Mouse (Mus musculus): ENCODE measurements at regions not wholly inside any gene's neighbourhood (a gene's known extent, or its start where the extent isn't known, plus 50 kb on each side); places are given as distances from the start of the nearest gene placed in this dataset.

DNA sequence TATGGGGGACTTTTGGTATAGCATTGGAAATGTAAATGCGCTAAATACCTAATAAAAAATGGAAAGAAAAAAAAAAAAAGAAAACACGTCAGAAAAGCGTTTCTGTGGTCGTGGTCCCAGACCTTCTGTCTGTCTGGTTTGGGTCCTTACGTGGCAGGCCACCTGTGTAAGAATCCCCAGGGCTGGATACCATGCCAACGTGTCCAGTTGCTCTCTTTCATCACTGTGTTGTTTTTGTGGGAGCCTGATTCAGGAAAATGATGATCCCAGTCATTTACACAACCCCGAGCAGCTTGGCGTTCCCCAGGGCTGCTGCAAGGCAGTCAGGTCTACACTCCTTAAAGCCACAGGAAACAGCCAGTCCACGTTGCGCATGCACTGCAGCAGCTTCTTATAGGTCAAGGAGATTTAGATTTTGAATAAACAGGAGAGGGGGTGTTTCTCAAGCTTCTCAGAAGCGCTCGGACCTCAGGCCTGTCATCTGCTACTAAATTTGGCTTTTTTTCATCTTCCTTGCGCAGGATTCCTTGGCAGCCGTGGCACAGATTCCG is 102.3 kb upstream of the Serp2 start:
- Histone ChIP-seq H3K27ac (ENCODE audit: low read depth, low read length) (no peak overlapping the region), H3K36me3 (ENCODE audit: control insufficient read depth, insufficient read depth) (no peaks in the 10 kb centered on the region), H3K4me2 (replicated peaks; ENCODE audit: low read depth) (no peak overlapping the region), H3K9ac (ENCODE audit: low read depth, low read length) (no peak overlapping the region), H3K4me1 (replicated peaks; ENCODE audit: control insufficient read depth, insufficient read depth, low read length) (no peaks in the 10 kb centered on the region), H3K27me3 (replicated peaks; ENCODE audit: control insufficient read depth, insufficient read depth, low read length) (no peaks in the 10 kb centered on the region), H3K9me3 (ENCODE audit: control insufficient read depth) (no peaks in the 10 kb centered on the region), H3K4me3 (ENCODE audit: low read depth, low read length) (no peak overlapping the region)
- no peak for TF ChIP-seq CTCF (IDR thresholded peaks at IDR 0.05; ENCODE audit: low read depth)
- 59% methylated on average over 15 of the region's 15 CpGs for WGBS
- ATAC-seq: no peak

DNA sequence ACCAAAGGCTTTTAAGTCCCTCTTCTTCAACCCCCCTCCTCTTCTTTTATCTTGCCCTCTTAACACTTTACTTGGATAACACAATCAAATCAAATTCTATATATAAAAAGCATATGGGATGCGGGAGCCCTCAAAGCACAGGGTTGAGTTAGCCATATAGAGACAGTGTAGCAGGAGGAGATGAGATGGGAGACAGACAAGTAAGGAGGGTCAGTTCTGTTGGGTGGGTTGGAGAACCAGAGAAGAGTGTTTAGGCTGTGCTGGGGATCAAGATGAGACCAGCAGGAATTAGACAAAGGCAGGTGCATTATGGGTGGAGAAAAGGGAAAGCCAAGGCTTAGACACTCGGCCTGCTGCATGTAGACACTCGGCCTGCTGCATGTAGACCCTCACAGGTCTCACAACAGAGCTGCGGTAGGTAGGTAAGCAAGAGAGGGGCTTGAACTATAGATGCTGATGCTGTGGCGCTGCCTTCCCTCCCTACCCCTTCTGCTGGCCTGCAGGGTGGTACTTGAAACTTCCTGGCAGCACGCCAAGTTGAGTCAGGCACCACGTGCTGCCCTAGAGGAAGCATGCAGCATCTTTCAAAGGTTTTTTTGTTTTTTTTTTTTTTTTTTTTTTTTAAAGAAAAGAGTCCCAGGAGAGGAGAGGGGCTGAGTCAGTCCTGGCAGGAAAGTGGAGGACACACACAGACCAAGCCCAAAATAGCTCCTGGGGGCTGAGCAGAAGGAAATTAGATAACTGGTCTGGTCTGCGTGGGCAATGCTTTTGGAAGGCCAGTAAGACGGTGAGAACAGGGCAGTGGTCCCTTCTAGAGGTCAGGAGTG is 101.3 kb upstream of the Serp2 start:
- no peak overlapping the region for H3K9ac ChIP-seq (ENCODE audit: low read depth, low read length)
- no peaks in the 10 kb centered on the region for H3K4me1 ChIP-seq (replicated peaks; ENCODE audit: control insufficient read depth, insufficient read depth, low read length)
- H3K4me2 ChIP-seq (replicated peaks; ENCODE audit: low read depth): no peak overlapping the region
- no peak for ATAC-seq
- no peaks in the 10 kb centered on the region for H3K27me3 ChIP-seq (replicated peaks; ENCODE audit: control insufficient read depth, insufficient read depth, low read length)
- H3K27ac ChIP-seq (ENCODE audit: low read depth, low read length): no peak overlapping the region
- TF ChIP-seq CTCF (IDR thresholded peaks at IDR 0.05; ENCODE audit: low read depth): peak; percentile 20; the same call in 1 of the 2 replicates
- 51% methylated on average over 9 of the region's 9 CpGs for WGBS
- H3K9me3 ChIP-seq (ENCODE audit: control insufficient read depth): no peaks in the 10 kb centered on the region
- no peak overlapping the region for H3K4me3 ChIP-seq (ENCODE audit: low read depth, low read length)
- no peaks in the 10 kb centered on the region for H3K36me3 ChIP-seq (ENCODE audit: control insufficient read depth, insufficient read depth)

DNA sequence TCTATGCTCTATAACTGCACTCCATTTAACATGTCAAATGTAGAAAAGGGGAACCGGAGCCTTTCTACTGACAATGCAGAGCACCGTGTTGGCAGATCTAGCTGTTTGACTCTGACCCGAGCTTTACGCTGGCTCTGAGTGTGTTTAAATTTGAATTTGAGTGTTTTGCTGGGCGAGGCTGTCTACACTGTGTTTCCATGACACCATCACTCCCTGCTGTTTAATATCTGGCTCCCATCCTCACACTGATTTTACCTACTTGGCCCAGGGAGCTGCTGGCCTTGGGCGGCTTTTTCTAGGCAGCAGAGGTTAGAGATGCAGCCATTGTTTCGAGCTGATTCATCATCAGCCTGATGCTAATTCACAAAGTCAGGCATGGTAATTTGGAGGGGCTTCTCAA is 100.7 kb upstream of the Serp2 start:
- no peak overlapping the region for H3K4me2 ChIP-seq (replicated peaks; ENCODE audit: low read depth)
- 0 out of 2 replicates have a peak, but pooled peaks cover under 1% of the 10 kb centered on the region for H3K4me1 ChIP-seq (replicated peaks; ENCODE audit: control insufficient read depth, insufficient read depth, low read length)
- H3K4me3 ChIP-seq (ENCODE audit: low read depth, low read length): no peak overlapping the region
- WGBS: 60% methylated on average over 7 of the region's 7 CpGs
- H3K27ac ChIP-seq (ENCODE audit: low read depth, low read length): no peak overlapping the region
- no peaks in the 10 kb centered on the region for H3K36me3 ChIP-seq (ENCODE audit: control insufficient read depth, insufficient read depth)
- ATAC-seq: no peak
- H3K27me3 ChIP-seq (replicated peaks; ENCODE audit: control insufficient read depth, insufficient read depth, low read length): no peaks in the 10 kb centered on the region
- no peaks in the 10 kb centered on the region for H3K9me3 ChIP-seq (ENCODE audit: control insufficient read depth)
- no peak overlapping the region for H3K9ac ChIP-seq (ENCODE audit: low read depth, low read length)
- TF ChIP-seq CTCF (IDR thresholded peaks at IDR 0.05; ENCODE audit: low read depth): no peak

DNA sequence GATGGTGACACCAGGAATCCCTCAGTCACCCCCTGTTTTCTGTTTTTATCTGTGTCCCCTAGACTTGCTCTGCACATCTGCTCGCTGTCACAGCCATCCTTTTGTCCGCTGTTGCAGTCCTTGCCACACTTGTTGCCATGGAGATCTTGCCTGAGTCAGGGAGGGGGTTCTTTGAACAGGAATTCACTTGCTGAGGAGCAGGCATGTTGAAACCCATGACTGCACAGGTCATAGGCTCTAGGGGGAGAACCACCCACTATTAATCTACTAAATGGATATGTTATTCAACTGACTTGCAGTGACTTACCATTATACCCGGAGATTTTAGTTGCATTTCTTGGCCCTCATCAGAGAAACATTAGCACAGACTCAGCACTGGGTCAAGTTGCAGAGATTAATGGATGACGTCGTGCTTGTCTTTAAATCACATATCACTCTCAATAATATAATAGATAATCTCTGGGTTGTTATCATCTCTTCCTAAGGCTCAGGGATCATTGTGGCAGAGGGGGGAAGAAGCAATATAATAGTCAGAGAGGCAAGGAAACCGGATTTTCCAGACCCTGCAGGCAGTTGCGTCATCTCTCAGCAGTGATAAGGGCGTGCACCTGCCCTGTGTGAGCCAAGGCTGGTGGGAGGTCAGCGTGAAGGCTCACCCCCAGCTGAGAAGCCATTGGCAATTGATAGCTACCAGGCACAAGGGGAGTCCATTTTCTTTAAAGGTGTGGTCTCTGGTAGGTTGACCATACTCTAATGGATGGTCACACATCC is 95.9 kb upstream of the Serp2 start:
- WGBS: 34% methylated on average over 9 of the region's 9 CpGs
- Histone ChIP-seq H3K27ac (ENCODE audit: low read depth, low read length) (no peak overlapping the region), H3K4me2 (replicated peaks; ENCODE audit: low read depth) (no peak overlapping the region), H3K36me3 (ENCODE audit: control insufficient read depth, insufficient read depth) (no peaks in the 10 kb centered on the region), H3K9me3 (ENCODE audit: control insufficient read depth) (no peaks in the 10 kb centered on the region), H3K4me1 (replicated peaks; ENCODE audit: control insufficient read depth, insufficient read depth, low read length) (peaks cover 5% of the 10 kb centered on the region; the same call in 1 of the 2 replicates), H3K27me3 (replicated peaks; ENCODE audit: control insufficient read depth, insufficient read depth, low read length) (no peaks in the 10 kb centered on the region), H3K4me3 (ENCODE audit: low read depth, low read length) (no peak overlapping the region), H3K9ac (ENCODE audit: low read depth, low read length) (no peak overlapping the region)
- ATAC-seq: peak; percentile 83
- no peak for TF ChIP-seq CTCF (IDR thresholded peaks at IDR 0.05; ENCODE audit: low read depth)

DNA sequence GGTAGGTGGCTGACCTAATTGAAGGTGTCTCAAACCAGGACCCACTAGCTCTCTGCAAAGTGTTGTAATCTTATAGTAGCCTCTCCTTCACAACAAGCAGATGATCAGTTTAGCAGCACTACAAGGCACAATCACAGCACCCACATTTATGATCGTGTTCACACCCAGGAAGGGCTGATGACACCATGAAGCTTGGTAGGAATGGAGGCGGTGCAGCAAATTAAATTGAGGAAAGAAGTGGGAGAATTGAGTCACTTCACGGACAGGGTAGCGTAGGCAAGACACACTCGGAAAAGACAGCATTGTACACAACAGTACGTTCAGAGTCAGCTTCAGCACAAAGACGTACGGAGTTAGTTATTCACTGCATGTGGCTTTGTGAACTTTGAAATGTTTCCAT is 94.4 kb upstream of the Serp2 start:
- Histone ChIP-seq H3K4me2 (replicated peaks; ENCODE audit: low read depth) (no peak overlapping the region), H3K36me3 (ENCODE audit: control insufficient read depth, insufficient read depth) (no peaks in the 10 kb centered on the region), H3K27me3 (replicated peaks; ENCODE audit: control insufficient read depth, insufficient read depth, low read length) (no peaks in the 10 kb centered on the region), H3K9me3 (ENCODE audit: control insufficient read depth) (no peaks in the 10 kb centered on the region), H3K4me1 (replicated peaks; ENCODE audit: control insufficient read depth, insufficient read depth, low read length) (peaks cover 5% of the 10 kb centered on the region; the same call in 1 of the 2 replicates), H3K4me3 (ENCODE audit: low read depth, low read length) (no peak overlapping the region), H3K9ac (ENCODE audit: low read depth, low read length) (no peak overlapping the region), H3K27ac (ENCODE audit: low read depth, low read length) (no peak overlapping the region)
- 76% methylated on average over 8 of the region's 8 CpGs for WGBS
- no peak for TF ChIP-seq CTCF (IDR thresholded peaks at IDR 0.05; ENCODE audit: low read depth)
- no peak for ATAC-seq

DNA sequence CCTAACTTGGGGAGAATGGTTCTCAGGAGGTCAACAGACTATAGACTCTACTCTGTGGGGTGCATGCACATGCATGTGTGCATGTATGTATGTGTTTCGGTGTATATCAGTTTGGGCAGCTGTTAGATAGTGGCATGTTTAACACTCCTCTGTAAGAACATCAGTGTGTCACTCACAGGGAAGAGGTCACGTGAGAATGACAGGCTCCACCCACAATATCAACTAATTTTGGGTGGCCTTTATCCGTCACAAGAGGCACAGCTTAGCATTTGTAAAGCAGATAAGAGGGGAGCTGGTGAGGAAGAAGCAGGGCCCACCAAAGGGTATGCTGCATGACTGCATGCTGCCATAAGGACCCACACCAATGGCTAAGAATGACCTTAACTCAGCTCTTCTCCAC is 93.2 kb upstream of the Serp2 start:
- Histone ChIP-seq H3K4me3 (ENCODE audit: low read depth, low read length) (no peak overlapping the region), H3K9me3 (ENCODE audit: control insufficient read depth) (no peaks in the 10 kb centered on the region), H3K4me1 (replicated peaks; ENCODE audit: control insufficient read depth, insufficient read depth, low read length) (peaks cover 5% of the 10 kb centered on the region; the same call in 1 of the 2 replicates), H3K9ac (ENCODE audit: low read depth, low read length) (no peak overlapping the region), H3K27me3 (replicated peaks; ENCODE audit: control insufficient read depth, insufficient read depth, low read length) (no peaks in the 10 kb centered on the region), H3K4me2 (replicated peaks; ENCODE audit: low read depth) (no peak overlapping the region), H3K36me3 (ENCODE audit: control insufficient read depth, insufficient read depth) (no peaks in the 10 kb centered on the region), H3K27ac (ENCODE audit: low read depth, low read length) (no peak overlapping the region)
- no peak for TF ChIP-seq CTCF (IDR thresholded peaks at IDR 0.05; ENCODE audit: low read depth)
- no peak for ATAC-seq
- 94% methylated on average over 3 of the region's 3 CpGs for WGBS

Measured in intestine, postnatal 0 days (tissue).